Mouse (Mus musculus): Measurements from ENCODE around the gene Ccnl1. TPM values are rescaled to one million over a fixed set of nuclear protein-coding genes. Genes with fewer than 3 reads are reported as not detected.

The Ccnl1 gene
- polyA plus RNA-seq (2012; rRNA removed) = 65.2 and 67.2 TPM in 2 replicates

DNA sequence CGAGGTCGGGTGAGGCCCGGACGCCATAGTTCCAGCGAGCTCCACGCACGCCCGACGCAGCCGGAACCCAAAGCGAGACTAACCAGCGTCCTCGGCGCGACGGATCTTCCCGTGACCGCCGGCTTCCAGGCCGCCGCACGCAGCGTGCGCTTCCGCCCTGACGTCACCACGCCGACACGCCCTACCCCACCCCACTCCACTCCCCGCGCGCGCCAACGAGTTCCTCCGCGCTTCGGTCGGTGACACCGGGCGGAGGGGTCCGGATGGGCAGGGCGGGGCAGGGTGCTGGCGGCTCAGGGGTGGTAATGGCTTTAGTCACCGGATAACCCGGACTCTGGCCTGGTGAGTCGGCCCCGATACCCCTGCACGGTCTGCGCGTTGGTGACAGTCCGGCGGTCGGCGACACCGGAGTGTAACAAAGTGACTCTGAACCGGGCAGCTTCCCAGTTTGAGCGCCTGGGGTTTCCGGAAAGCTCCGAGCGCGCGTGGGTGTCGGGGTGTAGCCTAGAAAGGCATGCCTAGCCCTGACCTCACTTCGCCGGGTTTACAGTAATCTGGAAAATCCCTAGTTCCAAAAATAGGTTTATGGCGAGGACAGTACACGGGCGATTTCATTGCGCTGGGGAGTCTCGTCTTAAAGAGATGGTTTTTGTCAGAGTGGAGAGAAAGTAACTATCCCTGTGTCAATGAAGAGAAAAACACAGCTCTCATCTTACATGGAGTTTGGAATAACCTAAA lies at the start of gene Ccnl1:
Ccnl1 (minus strand) TSS at position 148 of the 738 bp plus-strand sequence.
- TF ChIP-seq POLR2A (IDR thresholded peaks at IDR 0.05; ENCODE audit: extremely low read depth, insufficient read depth, low read length) (peak; percentile 96), CTCF (IDR thresholded peaks at IDR 0.05; ENCODE audit: extremely low read depth, insufficient read depth, low read length) (no peak)
- Histone ChIP-seq H3K4me3 (ENCODE audit: insufficient read depth, low read length) (peak within 1 kb of the TSS; percentile 57), H3K27ac (ENCODE audit: insufficient read depth, low read length) (peak within 1 kb of the TSS; percentile 99), H3K4me1 (ENCODE audit: control insufficient read depth, insufficient read depth, low read length) (peaks cover 12% of the 10 kb centered on the region; the same call in 1 of the 2 replicates)

- Histone ChIP-seq H3K4me1 (ENCODE audit: control insufficient read depth, insufficient read depth, low read length) (no peaks in the 10 kb centered on the region), H3K27ac (ENCODE audit: insufficient read depth, low read length) (no peak overlapping the region), H3K4me3 (ENCODE audit: insufficient read depth, low read length) (no peak overlapping the region)
- TF ChIP-seq CTCF (IDR thresholded peaks at IDR 0.05; ENCODE audit: extremely low read depth, insufficient read depth, low read length) = no peak
- no peak for TF ChIP-seq POLR2A (IDR thresholded peaks at IDR 0.05; ENCODE audit: extremely low read depth, insufficient read depth, low read length)
Observed at GRCm38 (mm10) chr3:66004989-66005388, 46.9 kb upstream of the Ccnl1 start.

DNA sequence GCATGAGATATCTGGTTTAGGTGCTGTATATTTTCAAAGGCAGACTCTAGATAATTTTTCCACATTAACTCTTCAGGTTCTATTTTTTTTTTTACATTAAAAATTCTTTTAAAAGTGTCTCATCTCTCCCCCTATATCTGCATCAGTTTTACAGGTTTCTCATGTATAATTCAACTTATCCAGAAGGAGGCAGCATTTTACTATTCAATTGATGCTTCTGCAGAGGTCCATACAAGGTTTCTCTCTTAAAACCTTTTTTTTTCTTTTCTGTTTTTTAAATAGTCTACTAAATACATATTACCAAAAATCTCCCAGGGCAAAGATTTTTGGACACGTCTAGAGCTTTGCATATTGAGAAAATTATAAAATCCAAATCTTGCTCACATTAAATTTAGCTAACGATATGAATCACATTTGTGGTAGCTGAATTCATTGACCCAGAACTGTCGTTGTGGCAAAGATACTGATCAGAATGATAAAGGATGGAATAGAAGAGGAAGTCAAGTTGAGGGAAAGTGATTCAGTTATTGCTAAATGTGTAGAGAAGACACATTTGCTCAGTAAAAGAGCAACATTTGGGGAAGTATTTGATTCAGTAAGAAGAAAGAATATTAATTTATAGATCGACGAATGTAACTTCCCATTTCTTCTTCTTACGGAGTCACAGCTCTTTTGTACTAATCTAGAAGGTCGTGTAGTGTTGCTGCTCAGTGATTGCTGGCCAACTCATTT lies 46.3 kb upstream of the Ccnl1 start:
- Histone ChIP-seq H3K4me3 (ENCODE audit: insufficient read depth, low read length) (no peak overlapping the region), H3K4me1 (ENCODE audit: control insufficient read depth, insufficient read depth, low read length) (no peaks in the 10 kb centered on the region), H3K27ac (ENCODE audit: insufficient read depth, low read length) (no peak overlapping the region)
- TF ChIP-seq POLR2A (IDR thresholded peaks at IDR 0.05; ENCODE audit: extremely low read depth, insufficient read depth, low read length) (no peak), CTCF (IDR thresholded peaks at IDR 0.05; ENCODE audit: extremely low read depth, insufficient read depth, low read length) (no peak)

DNA sequence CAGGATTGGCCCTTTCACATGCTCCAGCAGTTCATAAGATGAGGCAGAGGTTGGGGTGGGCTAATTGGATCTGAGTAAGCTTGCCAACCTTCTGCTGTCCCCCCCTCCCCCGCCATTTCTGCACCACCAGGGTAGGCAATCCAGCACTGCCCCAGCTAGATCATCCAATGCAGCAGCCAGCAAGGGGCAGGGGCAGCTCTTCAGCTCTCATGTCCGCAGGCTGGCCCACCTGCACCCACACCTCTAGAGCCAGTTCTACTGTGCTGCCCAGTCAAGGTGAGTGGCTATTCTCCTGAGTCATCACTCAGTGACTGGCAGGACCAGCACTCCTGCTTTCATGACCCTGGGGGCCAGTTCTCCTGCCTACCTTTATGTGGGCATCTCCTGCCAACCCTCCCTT lies 42.4 kb upstream of the Ccnl1 start:
- Histone ChIP-seq H3K4me3 (ENCODE audit: insufficient read depth, low read length) (no peak overlapping the region), H3K4me1 (ENCODE audit: control insufficient read depth, insufficient read depth, low read length) (no peaks in the 10 kb centered on the region), H3K27ac (ENCODE audit: insufficient read depth, low read length) (no peak overlapping the region)
- TF ChIP-seq POLR2A (IDR thresholded peaks at IDR 0.05; ENCODE audit: extremely low read depth, insufficient read depth, low read length) (no peak), CTCF (IDR thresholded peaks at IDR 0.05; ENCODE audit: extremely low read depth, insufficient read depth, low read length) (no peak)

DNA sequence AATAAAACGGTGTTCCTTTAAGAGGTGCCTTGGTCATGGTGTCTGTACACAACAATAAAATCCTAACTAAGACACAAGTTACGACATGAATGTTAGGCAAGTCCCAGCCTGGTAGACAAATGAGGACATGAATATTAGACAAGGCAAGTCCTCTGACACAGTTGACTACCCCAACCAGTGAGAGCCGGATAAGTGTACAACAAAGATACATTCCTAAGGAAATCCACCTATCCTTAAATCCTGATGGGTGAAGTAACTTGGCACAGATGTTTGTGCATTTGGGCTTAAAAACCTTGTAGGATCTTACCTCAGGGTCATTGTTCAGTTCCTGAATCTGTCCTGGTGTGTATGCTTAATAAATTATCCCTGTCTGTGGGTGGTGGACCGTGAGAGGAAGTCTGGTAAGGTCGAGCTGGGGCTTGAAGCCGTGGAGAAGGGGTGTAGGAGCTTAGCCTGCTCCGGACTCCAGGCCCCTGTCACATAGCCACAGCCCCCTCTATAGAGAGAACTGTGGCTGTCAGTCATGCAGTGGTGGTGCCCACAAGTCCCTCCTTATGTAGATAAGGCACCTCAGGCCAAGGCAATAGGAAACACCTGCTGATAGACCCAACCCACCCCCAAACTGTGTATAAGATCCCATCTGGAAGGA lies 39.4 kb upstream of the Ccnl1 start:
- no peak overlapping the region for H3K4me3 ChIP-seq (ENCODE audit: insufficient read depth, low read length)
- H3K4me1 ChIP-seq (ENCODE audit: control insufficient read depth, insufficient read depth, low read length) = no peaks in the 10 kb centered on the region
- H3K27ac ChIP-seq (ENCODE audit: insufficient read depth, low read length) = no peak overlapping the region
- no peak for TF ChIP-seq CTCF (IDR thresholded peaks at IDR 0.05; ENCODE audit: extremely low read depth, insufficient read depth, low read length)
- TF ChIP-seq POLR2A (IDR thresholded peaks at IDR 0.05; ENCODE audit: extremely low read depth, insufficient read depth, low read length) = no peak

DNA sequence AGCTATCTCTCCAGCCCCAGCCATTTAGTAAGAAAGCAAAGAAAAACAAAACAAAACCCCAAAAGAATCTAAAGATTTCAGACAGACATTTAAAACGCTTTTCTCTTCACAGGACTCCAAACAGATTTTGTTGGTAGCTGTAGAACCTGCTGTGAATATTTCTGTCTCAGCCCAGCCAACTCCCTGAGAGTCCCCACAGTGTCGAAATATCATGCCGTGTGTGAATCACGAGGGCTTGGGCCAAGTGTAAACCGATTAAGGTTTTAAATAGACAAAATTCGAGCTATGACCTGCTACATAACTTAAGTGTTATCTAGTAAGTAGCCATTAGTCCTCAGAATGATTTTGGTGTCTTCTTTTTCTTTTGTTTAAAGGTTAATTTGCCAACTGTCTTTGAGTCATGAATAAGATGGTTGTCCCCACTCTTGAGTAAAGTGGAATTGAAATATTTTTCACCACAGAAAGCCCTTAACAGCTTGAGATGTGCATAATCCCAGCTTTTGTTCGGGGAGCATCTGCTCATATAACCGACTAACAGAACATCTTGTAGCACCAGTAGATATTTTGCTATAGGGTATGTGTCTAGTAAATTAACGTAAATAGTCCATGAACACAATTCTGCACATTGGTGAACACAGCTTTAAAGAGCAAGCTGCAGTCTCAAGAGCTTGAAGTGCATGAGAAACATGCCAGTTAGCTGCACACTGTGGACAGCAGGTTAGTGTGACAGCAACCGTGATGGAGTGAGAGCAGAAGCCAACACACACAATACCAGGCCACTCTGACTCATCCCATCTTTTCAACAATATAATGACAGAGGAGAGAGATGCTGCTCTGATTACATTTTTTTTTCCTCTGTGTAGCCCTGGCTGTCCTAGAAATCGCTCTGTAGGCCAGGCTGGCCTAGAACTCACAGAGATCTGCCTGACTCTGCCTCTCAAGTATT lies 34.6 kb upstream of the Ccnl1 start:
- Histone ChIP-seq H3K4me3 (ENCODE audit: insufficient read depth, low read length) (no peak overlapping the region), H3K4me1 (ENCODE audit: control insufficient read depth, insufficient read depth, low read length) (no peaks in the 10 kb centered on the region), H3K27ac (ENCODE audit: insufficient read depth, low read length) (no peak overlapping the region)
- TF ChIP-seq CTCF (IDR thresholded peaks at IDR 0.05; ENCODE audit: extremely low read depth, insufficient read depth, low read length) = no peak
- TF ChIP-seq POLR2A (IDR thresholded peaks at IDR 0.05; ENCODE audit: extremely low read depth, insufficient read depth, low read length) = no peak

- TF ChIP-seq POLR2A (IDR thresholded peaks at IDR 0.05; ENCODE audit: extremely low read depth, insufficient read depth, low read length) (no peak), CTCF (IDR thresholded peaks at IDR 0.05; ENCODE audit: extremely low read depth, insufficient read depth, low read length) (no peak)
- Histone ChIP-seq H3K4me1 (ENCODE audit: control insufficient read depth, insufficient read depth, low read length) (no peaks in the 10 kb centered on the region), H3K4me3 (ENCODE audit: insufficient read depth, low read length) (no peak overlapping the region), H3K27ac (ENCODE audit: insufficient read depth, low read length) (no peak overlapping the region)
Observed at GRCm38 (mm10) chr3:65990957-65991646, 33.1 kb upstream of the Ccnl1 start.

- Histone ChIP-seq H3K4me3 (ENCODE audit: insufficient read depth, low read length) (no peak overlapping the region), H3K27ac (ENCODE audit: insufficient read depth, low read length) (no peak overlapping the region), H3K4me1 (ENCODE audit: control insufficient read depth, insufficient read depth, low read length) (no peaks in the 10 kb centered on the region)
- TF ChIP-seq POLR2A (IDR thresholded peaks at IDR 0.05; ENCODE audit: extremely low read depth, insufficient read depth, low read length) = no peak
- no peak for TF ChIP-seq CTCF (IDR thresholded peaks at IDR 0.05; ENCODE audit: extremely low read depth, insufficient read depth, low read length)
Observed at GRCm38 (mm10) chr3:65990524-65990923, 32.5 kb upstream of the Ccnl1 start.

All from cortical plate, adult 2 months (tissue).